Mouse (Mus musculus): ENCODE measurements at regions not wholly inside any gene's neighbourhood (a gene's known extent, or its start where the extent isn't known, plus 50 kb on each side); places are given as distances from the start of the nearest gene placed in this dataset.

DNA sequence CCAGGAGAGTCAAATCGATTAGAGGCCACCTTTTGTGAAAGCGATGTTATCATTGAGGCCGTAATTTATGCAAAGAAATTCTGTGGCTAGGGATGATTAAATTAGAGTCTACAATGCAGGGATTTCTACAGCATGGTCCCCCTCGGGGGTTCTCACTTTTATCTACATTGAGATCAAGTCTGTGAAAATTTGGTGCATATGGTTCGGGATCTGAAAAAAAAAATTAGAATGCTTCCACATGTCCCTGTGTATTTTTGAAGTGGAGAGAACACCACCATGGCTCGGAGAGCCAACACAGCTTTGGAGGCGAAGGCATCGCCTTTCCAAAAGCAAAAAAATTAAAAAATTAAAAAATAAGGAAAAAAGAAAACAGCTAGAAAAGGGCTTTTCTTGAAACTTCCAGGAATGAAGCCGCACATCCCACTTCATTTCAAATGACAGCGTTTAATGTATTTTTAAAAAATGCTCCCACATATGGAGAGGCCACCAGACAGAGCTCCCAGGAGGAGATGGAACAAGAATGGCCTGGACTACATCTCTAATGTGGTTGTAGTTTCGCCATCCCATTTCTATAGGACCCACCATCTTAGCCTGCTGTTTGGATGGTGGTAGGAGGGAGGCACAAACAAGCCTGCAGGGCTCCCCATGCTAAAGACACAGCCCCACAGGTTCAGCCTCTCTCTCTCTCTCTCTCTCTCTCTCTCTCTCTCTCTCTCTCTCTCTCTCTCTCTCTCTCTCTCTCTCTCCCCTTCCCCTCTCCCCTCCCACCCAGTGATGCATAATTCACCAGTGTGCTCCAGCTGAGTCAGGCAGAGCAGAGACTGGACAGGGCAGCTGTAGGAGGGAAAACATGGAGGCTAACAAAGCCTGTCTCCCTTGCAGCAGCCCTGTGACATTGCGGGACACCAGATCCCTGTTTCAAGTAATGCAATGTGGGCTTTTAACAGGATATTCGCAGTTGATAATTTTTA, 203.4 kb downstream of the Sox11 start:
- no peak for TF ChIP-seq CTCF (IDR thresholded peaks at IDR 0.05; ENCODE audit: extremely low read depth, insufficient read length, insufficient replicate concordance, low read depth, low read length)
- TF ChIP-seq POLR2A (IDR thresholded peaks at IDR 0.05; ENCODE audit: low read depth, low read length) = no peak

Data from small intestine, adult 2 months (tissue).